Mouse (Mus musculus) limb, embryonic 14.5 days (tissue): ENCODE measurements around the gene Mtcl1. TPM values are rescaled to one million over a fixed set of nuclear protein-coding genes. Genes with fewer than 3 reads are reported as not detected.

ENCODE experiments used
- ATAC-seq: fragments of 200-750 bp; cut with Nextera tagmentation; 2 replicates; pipeline ENCODE4 v1.8.0; 2017; ENCODE audit warnings: low read depth, moderate number of reproducible peaks, moderate TSS enrichment; ENCODE audit not compliant: low FRiP score
- DNase-seq: peaks from one replicate; pipeline ENCODE4 v3.0.0-alpha.2; 2015; ENCODE audit warnings: low spot score
- H3K27ac ChIP-seq: fragments of 300-500 bp; sonication (generic); replicated peaks from 2 replicates; pipeline ENCODE4 v1.5.1; 2014; ENCODE audit warnings: low read depth, mild to moderate bottlenecking, low read length, moderate library complexity, mixed read lengths
- H3K27me3 ChIP-seq: fragments of 300-500 bp; sonication (generic); 2 replicates; pipeline ENCODE4 v1.6.1; 2014; ENCODE audit warnings: low read length, mixed read lengths; ENCODE audit not compliant: control insufficient read depth, insufficient read depth
- H3K36me3 ChIP-seq: fragments of 300-500 bp; sonication (generic); 2 replicates; pipeline ENCODE4 v1.6.1; 2014; ENCODE audit warnings: mild to moderate bottlenecking, low read length, moderate library complexity, mixed read lengths; ENCODE audit not compliant: control insufficient read depth, insufficient read depth
- H3K4me1 ChIP-seq: fragments of 300-500 bp; sonication (generic); 2 replicates; pipeline ENCODE4 v1.6.1; 2014; ENCODE audit warnings: antibody characterized with exemption, low read length, mixed read lengths; ENCODE audit not compliant: control insufficient read depth, insufficient read depth
- H3K4me2 ChIP-seq: fragments of 300-500 bp; sonication (generic); replicated peaks from 2 replicates; pipeline ENCODE4 v1.6.1; 2014; ENCODE audit warnings: low read depth, mild to moderate bottlenecking, low read length, moderate library complexity; ENCODE audit not compliant: severe bottlenecking
- H3K4me3 ChIP-seq: fragments of 300-500 bp; sonication (generic); replicated peaks from 2 replicates; pipeline ENCODE4 v1.5.1; 2014; ENCODE audit warnings: low read length
- H3K9ac ChIP-seq: fragments of 300-500 bp; sonication (generic); 2 replicates; pipeline ENCODE4 v1.6.1; 2014; ENCODE audit warnings: mild to moderate bottlenecking, low read depth, low read length, moderate library complexity; ENCODE audit not compliant: severe bottlenecking
- H3K9me3 ChIP-seq: fragments of 300-500 bp; sonication (generic); 2 replicates; pipeline ENCODE4 v1.6.1; 2016; ENCODE audit warnings: low read length; ENCODE audit not compliant: control insufficient read depth
- POLR2A ChIP-seq: fragments of 200-500 bp; IDR thresholded peaks from 2 replicates; pipeline ENCODE4 v1.8.0; 2012; ENCODE audit warnings: inconsistent platforms, mild to moderate bottlenecking, moderate library complexity, borderline replicate concordance; ENCODE audit not compliant: insufficient read depth, insufficient read length; ENCODE audit errors: extremely low read depth
- WGBS: fragments of 180-500 bp; shearing (Covaris S2); extraction: QIAGEN DNeasy Blood & Tissue Kit; methylation state at CpG from one replicate; pipeline ENCODE4 v1.1.7; 2014; 5-methylcytosine and 5-hydroxymethylcytosine counted together
- polyA plus RNA-seq, 2 experiments: library from polyadenylated mRNA; depleted of rRNA in 1 of 2; stranded (reverse) in 1 of 2; unstranded in 1 of 2; fragments of >200 nt; fragmentation: Nextera tagmentation in 1 of 2; extraction: Ambion mirVana in 1 of 2; gene quantifications; 2 replicates each; pipeline versions ENCODE4 v1.2.1 to v1.2.3; 2012 to 2014

Gene Mtcl1
- polyA plus RNA-seq, 2 experiments = 5.3 to 6.7 TPM

DNA sequence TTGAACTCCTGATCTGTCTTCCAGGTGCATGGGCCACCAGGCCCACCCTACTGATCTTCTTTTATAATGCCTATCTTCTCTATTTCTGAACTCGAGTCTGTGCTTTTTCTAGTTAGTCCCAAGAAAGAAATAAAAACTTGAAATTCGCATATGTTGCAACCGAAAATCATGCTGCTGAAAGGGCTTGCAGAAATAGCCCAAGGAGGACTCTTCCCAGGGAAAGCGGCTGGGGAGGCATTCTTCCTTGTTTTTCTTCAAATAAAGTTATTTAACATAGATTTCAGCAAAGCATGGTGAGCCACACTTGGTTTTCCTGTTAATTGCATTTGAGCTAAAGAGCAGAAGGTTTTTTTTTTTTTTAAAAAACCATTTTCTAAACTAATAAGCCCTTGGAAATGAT, 159.7 kb downstream of the Mtcl1 start:
- Histone ChIP-seq H3K9ac (no peak overlapping the region), H3K9me3 (no peaks in the 10 kb centered on the region), H3K4me1 (no peaks in the 10 kb centered on the region), H3K27ac (no peak overlapping the region), H3K4me2 (no peak overlapping the region), H3K4me3 (no peak overlapping the region), H3K36me3 (no peaks in the 10 kb centered on the region), H3K27me3 (no peaks in the 10 kb centered on the region)
- DNase-seq (no peak), ATAC-seq (no peak)
- 77% methylated on average over 4 of the region's 4 CpGs for WGBS
- TF ChIP-seq POLR2A = no peak

Other genes with a start within 250 kb of the Mtcl1 start
- 79.3 and 88.3 TPM in 2 replicates for gene Rab12, start 70.0 kb upstream of the Mtcl1 start, polyA plus RNA-seq (2012; rRNA removed)
- 57.5 and 62.1 TPM in 2 replicates for gene Rab12, start 70.0 kb upstream of the Mtcl1 start, polyA plus RNA-seq (2014; fragmentation: Nextera tagmentation; extraction: Ambion mirVana)
- gene Themis3, start 144.9 kb upstream of the Mtcl1 start, polyA plus RNA-seq (2012; rRNA removed) = 0.09 and 0.14 TPM in 2 replicates
- gene Themis3, start 144.9 kb upstream of the Mtcl1 start, polyA plus RNA-seq (2014; fragmentation: Nextera tagmentation; extraction: Ambion mirVana) = 0.17 and 0.28 TPM in 2 replicates